Mouse (Mus musculus): Measurements from ENCODE around the gene Ncapg. TPM values are rescaled to one million over a fixed set of nuclear protein-coding genes. Genes with fewer than 3 reads are reported as not detected.

The Ncapg gene
- polyA plus RNA-seq, 1 experiment from 2014 or later, result 57.5 TPM

DNA sequence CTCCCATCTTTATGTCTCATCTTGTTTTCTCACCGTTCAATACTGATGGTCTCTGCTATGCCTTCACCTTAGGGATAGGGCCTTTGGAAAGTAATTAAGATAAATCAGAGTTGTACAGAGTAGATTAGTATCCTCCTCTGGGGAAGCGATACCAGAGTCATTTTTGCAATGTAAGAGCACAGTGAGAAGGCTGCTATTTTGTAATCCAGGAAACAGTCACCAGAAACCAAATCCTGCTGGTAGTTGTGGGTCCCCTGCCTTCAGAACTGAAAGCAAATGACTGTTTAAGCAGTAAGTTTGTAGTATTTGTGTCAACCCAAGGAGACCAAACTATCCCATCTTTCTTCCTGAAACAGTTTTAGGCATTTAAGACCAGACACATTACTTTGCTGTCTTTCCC lies 39.9 kb downstream of the Ncapg start:
- H3K9me3 ChIP-seq, result no peaks in the 10 kb centered on the region
- no peak for ATAC-seq (ENCODE audit: low FRiP score, low read depth)
- H3K9ac ChIP-seq (replicated peaks), result no peak overlapping the region
- H3K27ac ChIP-seq (replicated peaks), result no peak overlapping the region
- H3K4me3 ChIP-seq, result no peak overlapping the region
- H3K27me3 ChIP-seq, result no peaks in the 10 kb centered on the region
- H3K4me1 ChIP-seq, result no peaks in the 10 kb centered on the region
- 92% methylated on average over 2 of the region's 2 CpGs for WGBS
- no peak overlapping the region for H3K4me2 ChIP-seq (replicated peaks)
- peaks cover 23% of the 10 kb centered on the region for H3K36me3 ChIP-seq

DNA sequence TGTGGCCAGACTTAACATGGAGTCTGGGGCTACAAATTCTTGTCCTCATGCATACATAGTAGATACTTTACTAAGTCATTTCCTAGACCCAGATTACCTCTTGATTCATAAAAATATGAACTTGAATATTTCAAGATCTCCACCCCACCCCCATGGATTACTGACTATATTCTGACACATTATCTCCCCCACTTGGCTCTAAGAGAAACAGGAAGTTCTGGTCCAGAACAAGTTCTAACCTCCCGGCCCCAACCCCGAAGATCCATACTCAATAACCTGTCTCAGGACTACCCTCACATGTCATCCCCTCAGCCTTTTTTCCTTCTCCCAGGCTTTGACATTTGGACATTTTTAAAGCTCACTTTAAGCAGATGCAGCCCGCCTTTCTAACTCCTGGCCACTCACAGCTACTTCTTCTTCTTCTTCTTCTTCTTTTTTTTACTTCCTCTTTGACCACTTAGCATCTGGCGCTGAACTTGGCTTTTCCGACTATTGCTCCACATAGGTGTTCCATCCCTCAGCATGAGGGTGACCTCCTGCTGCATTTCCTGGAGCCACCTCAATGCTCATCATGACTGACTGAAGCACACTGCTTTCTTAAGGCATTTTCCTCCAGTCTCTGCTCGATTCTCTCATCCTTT lies 49.2 kb downstream of the Ncapg start:
- H3K9me3 ChIP-seq, result no peaks in the 10 kb centered on the region
- no peak overlapping the region for H3K4me3 ChIP-seq
- WGBS, result 93% methylated on average over 6 of the region's 6 CpGs
- no peak for ATAC-seq (ENCODE audit: low FRiP score, low read depth)
- H3K27ac ChIP-seq (replicated peaks), result no peak overlapping the region
- no peaks in the 10 kb centered on the region for H3K4me1 ChIP-seq
- H3K27me3 ChIP-seq, result no peaks in the 10 kb centered on the region
- H3K9ac ChIP-seq (replicated peaks), result no peak overlapping the region
- no peaks in the 10 kb centered on the region for H3K36me3 ChIP-seq
- H3K4me2 ChIP-seq (replicated peaks), result no peak overlapping the region

DNA sequence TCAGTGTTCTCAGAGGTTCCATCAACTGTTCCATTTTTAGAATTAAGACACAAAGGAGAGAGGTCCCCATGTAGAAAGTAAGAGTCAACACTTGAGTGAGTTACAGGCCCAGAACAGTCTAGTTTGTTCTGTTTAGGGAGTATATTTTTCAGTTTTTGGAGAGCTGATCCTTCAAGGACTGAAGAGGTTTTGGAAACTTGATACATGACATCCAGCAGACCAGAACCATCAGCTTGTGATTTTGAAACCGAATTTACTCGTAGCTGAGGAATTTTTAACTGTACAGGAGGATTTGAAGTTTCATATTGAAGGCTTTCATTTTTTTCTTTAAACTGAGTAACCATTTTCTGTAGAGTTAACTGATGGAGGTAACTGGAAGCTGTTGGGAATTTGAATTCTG lies 64.0 kb downstream of the Ncapg start:
- WGBS, result 100% methylated on average over 2 of the region's 2 CpGs
- Histone ChIP-seq H3K27me3 (no peaks in the 10 kb centered on the region), H3K4me1 (no peaks in the 10 kb centered on the region), H3K36me3 (peaks cover 12% of the 10 kb centered on the region; the same call in 1 of the 2 replicates), H3K9ac (replicated peaks) (no peak overlapping the region), H3K4me3 (no peak overlapping the region), H3K27ac (replicated peaks) (no peak overlapping the region), H3K4me2 (replicated peaks) (no peak overlapping the region), H3K9me3 (no peaks in the 10 kb centered on the region)
- ATAC-seq (ENCODE audit: low FRiP score, low read depth), result no peak

DNA sequence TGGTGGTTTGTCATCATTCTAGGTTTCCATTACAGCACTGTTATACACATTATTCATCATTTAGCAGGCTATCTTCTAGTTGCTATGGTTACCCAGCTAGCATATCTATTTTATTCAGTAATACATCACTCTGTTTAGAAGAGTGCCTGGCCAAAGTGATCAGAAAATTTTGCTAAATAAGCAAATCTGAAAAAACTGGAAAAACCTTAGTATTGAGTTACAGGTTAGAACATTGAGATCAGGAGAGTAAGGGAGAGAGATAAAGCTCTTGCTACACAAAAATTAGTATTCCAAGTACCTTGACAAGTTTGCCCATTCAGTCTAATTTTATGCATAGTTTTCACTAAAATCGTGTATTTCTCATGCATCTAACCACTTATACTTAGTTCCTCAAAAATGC lies 68.2 kb downstream of the Ncapg start:
- Histone ChIP-seq H3K27me3 (no peaks in the 10 kb centered on the region), H3K4me1 (no peaks in the 10 kb centered on the region), H3K9me3 (no peaks in the 10 kb centered on the region), H3K4me3 (no peak overlapping the region), H3K27ac (replicated peaks) (no peak overlapping the region), H3K4me2 (replicated peaks) (no peak overlapping the region), H3K36me3 (peaks cover 14% of the 10 kb centered on the region; the same call in 1 of the 2 replicates), H3K9ac (replicated peaks) (no peak overlapping the region)
- 95% methylated on average over 1 of the region's 1 CpGs for WGBS
- ATAC-seq (ENCODE audit: low FRiP score, low read depth), result no peak

Other genes starting within 250 kb of the Ncapg start
- gene Qdpr, start 219.7 kb upstream of the Ncapg start, polyA plus RNA-seq (2016; fragmentation: Nextera tagmentation; extraction: Ambion mirVana), result 106 and 111 TPM in 2 replicates
- 0.32 TPM in 1 of 2 replicates, not detected in the other for gene Clrn2, start 216.2 kb upstream of the Ncapg start, polyA plus RNA-seq (2016; fragmentation: Nextera tagmentation; extraction: Ambion mirVana)
- 55.4 and 64.2 TPM in 2 replicates for gene Lap3, start 176.5 kb upstream of the Ncapg start, polyA plus RNA-seq (2016; fragmentation: Nextera tagmentation; extraction: Ambion mirVana)
- gene Med28, start 149.7 kb upstream of the Ncapg start, polyA plus RNA-seq (2016; fragmentation: Nextera tagmentation; extraction: Ambion mirVana), result 277 and 287 TPM in 2 replicates
- gene Fam184b, start 30.3 kb upstream of the Ncapg start, polyA plus RNA-seq (2016; fragmentation: Nextera tagmentation; extraction: Ambion mirVana), result 0.65 and 1.0 TPM in 2 replicates
- 57.2 and 61.7 TPM in 2 replicates for gene Lcorl, start 187.7 kb downstream of the Ncapg start, polyA plus RNA-seq (2016; fragmentation: Nextera tagmentation; extraction: Ambion mirVana)